Mouse (Mus musculus) hindbrain, postnatal 0 days (tissue): ENCODE data around the gene Tufm. TPM values are rescaled to one million over a fixed set of nuclear protein-coding genes. Genes with fewer than 3 reads are reported as not detected.

Experiments used
- ATAC-seq: fragments of 200-750 bp; cut with Nextera tagmentation; 2 replicates; pipeline ENCODE4 v1.8.0; 2017; ENCODE audit warnings: mild to moderate bottlenecking, moderate TSS enrichment, moderate library complexity
- DNase-seq: peaks from one replicate; pipeline ENCODE4 v3.0.0-alpha.2; 2015; ENCODE audit warnings: low spot score
- H3K27ac ChIP-seq: fragments of 300-500 bp; sonication (generic); 2 replicates; pipeline ENCODE4 v1.5.1; 2014; ENCODE audit warnings: mild to moderate bottlenecking
- H3K27me3 ChIP-seq: fragments of 300-500 bp; sonication (generic); 2 replicates; pipeline ENCODE4 v1.6.1; 2014; ENCODE audit warnings: low read length, mixed read lengths; ENCODE audit not compliant: insufficient read depth
- H3K36me3 ChIP-seq: fragments of 300-500 bp; sonication (generic); 2 replicates; pipeline ENCODE4 v1.6.1; 2014; ENCODE audit warnings: low read length, mixed read lengths; ENCODE audit not compliant: insufficient read depth
- H3K4me1 ChIP-seq: fragments of 300-500 bp; sonication (generic); 2 replicates; pipeline ENCODE4 v1.6.1; 2014; ENCODE audit warnings: antibody characterized with exemption, low read length, mixed read lengths; ENCODE audit not compliant: insufficient read depth
- H3K4me2 ChIP-seq: fragments of 300-500 bp; sonication (generic); 2 replicates; pipeline ENCODE4 v1.6.1; 2014; ENCODE audit warnings: low read depth, mild to moderate bottlenecking, low read length, moderate library complexity, mixed read lengths
- H3K4me3 ChIP-seq: fragments of 300-500 bp; sonication (generic); 2 replicates; pipeline ENCODE4 v1.5.1; 2014; ENCODE audit warnings: low read length
- H3K9ac ChIP-seq: fragments of 300-500 bp; sonication (generic); replicated peaks from 2 replicates; pipeline ENCODE4 v1.6.1; 2014; ENCODE audit warnings: mild to moderate bottlenecking, low read length, moderate library complexity, mixed read lengths
- H3K9me3 ChIP-seq: fragments of 300-500 bp; sonication (generic); 2 replicates; pipeline ENCODE4 v1.6.1; 2016; ENCODE audit warnings: low read length, mixed read lengths
- CTCF ChIP-seq: IDR thresholded peaks from 2 replicates; pipeline ENCODE4 v1.5.1; 2016; ENCODE audit warnings: antibody characterized with exemption, control low read depth, low read depth
- WGBS: fragments of 180-500 bp; shearing (Covaris S2); extraction: QIAGEN DNeasy Blood & Tissue Kit; methylation state at CpG from one replicate; pipeline ENCODE4 v1.1.7; 2014; 5-methylcytosine and 5-hydroxymethylcytosine counted together
- polyA plus RNA-seq: library from polyadenylated mRNA; unstranded; fragments of >200 nt; fragmentation: Nextera tagmentation; extraction: Ambion mirVana; gene quantifications from 2 replicates; pipeline ENCODE4 v1.2.1, GENCODE M21; 2015
- total RNA-seq: library from RNA; depleted of rRNA; stranded (reverse); fragments of >200 nt; gene quantifications from 2 replicates; pipeline ENCODE4 v1.2.3, GENCODE M21; 2014

Gene Tufm
- total and polyA plus RNA-seq, 2 experiments from 2014 or later: 66.1 to 106 TPM

- H3K27ac ChIP-seq: no peak overlapping the region
- no peak for DNase-seq
- peaks cover 31% of the 10 kb centered on the region for H3K36me3 ChIP-seq
- 93% methylated on average over 6 of the region's 6 CpGs for WGBS
- H3K9me3 ChIP-seq: no peaks in the 10 kb centered on the region
- no peak for TF ChIP-seq CTCF
- ATAC-seq: no peak
- H3K27me3 ChIP-seq: no peaks in the 10 kb centered on the region
- no peak overlapping the region for H3K4me2 ChIP-seq
- no peak overlapping the region for H3K4me3 ChIP-seq
- H3K9ac ChIP-seq: no peak overlapping the region
- peaks cover 8% of the 10 kb centered on the region for H3K4me1 ChIP-seq
Observed at GRCm38 (mm10) chr7:126470077-126470476, 17.1 kb upstream of the Tufm start.

GRCm38 (mm10) chr7:126471361-126471760 is 15.8 kb upstream of the Tufm start:
- H3K36me3 ChIP-seq: peaks cover 31% of the 10 kb centered on the region
- DNase-seq (no peak), ATAC-seq (no peak)
- no peak overlapping the region for H3K4me3 ChIP-seq
- peaks cover 8% of the 10 kb centered on the region for H3K4me1 ChIP-seq
- 89% methylated on average over 5 of the region's 5 CpGs for WGBS
- no peak overlapping the region for H3K4me2 ChIP-seq
- no peak overlapping the region for H3K9ac ChIP-seq
- no peaks in the 10 kb centered on the region for H3K9me3 ChIP-seq
- H3K27ac ChIP-seq: no peak overlapping the region
- no peaks in the 10 kb centered on the region for H3K27me3 ChIP-seq
- no peak for TF ChIP-seq CTCF

DNA sequence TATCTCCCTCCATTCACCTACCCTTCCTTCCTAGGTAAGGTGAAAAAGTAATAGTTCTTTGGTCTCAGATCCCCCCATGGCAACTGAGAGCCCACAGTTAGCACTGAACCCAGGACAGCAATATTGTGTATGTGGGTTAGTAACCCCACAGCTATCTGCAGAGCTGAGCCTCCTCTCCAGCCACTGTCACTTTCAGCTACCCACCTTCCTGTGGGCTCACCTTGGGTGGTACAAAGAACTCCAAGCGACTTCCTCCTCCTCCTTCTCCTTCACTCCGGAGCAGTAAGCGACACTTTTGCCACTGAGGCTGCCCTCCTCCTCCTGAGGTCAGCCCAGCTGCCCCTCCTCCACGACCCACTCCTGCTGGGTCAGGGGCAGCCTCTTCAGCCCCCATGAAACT is 15.3 kb upstream of the Tufm start:
- Histone ChIP-seq H3K4me3 (no peak overlapping the region), H3K36me3 (peaks cover 31% of the 10 kb centered on the region), H3K9ac (no peak overlapping the region), H3K4me2 (no peak overlapping the region), H3K9me3 (no peaks in the 10 kb centered on the region), H3K27me3 (no peaks in the 10 kb centered on the region), H3K27ac (no peak overlapping the region), H3K4me1 (peaks cover 8% of the 10 kb centered on the region)
- TF ChIP-seq CTCF: no peak
- 89% methylated on average over 4 of the region's 4 CpGs for WGBS
- DNase-seq (no peak), ATAC-seq (no peak)

DNA sequence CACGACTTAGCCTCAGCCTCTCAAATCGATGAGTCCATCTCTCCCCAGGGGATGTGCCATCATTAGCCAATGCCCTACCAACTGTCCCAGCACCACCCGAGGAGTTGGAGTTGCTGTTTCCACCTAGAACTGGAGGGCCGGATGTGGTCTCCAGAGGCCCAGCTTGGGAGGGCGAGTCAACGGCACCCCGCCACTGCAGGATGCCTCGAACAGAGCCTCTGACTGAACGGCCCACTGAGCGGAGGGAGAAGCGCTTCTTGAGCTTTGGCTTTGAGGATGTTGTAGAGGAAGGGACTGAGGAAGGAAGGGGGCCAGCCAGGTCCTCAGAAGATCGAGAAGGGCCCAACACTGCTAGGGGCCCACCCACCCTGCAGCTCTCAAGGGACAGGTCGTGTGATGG is 14.9 kb upstream of the Tufm start:
- Histone ChIP-seq H3K4me2 (no peak overlapping the region), H3K4me3 (no peak overlapping the region), H3K9me3 (no peaks in the 10 kb centered on the region), H3K9ac (no peak overlapping the region), H3K27ac (no peak overlapping the region), H3K36me3 (peaks cover 31% of the 10 kb centered on the region), H3K4me1 (peaks cover 8% of the 10 kb centered on the region), H3K27me3 (no peaks in the 10 kb centered on the region)
- DNase-seq: no peak
- 85% methylated on average over 13 of the region's 13 CpGs for WGBS
- TF ChIP-seq CTCF: no peak
- ATAC-seq: no peak

- no peak for TF ChIP-seq CTCF
- WGBS: 87% methylated on average over 16 of the region's 16 CpGs
- Histone ChIP-seq H3K9me3 (no peaks in the 10 kb centered on the region), H3K27me3 (no peaks in the 10 kb centered on the region), H3K9ac (no peak overlapping the region), H3K4me1 (peaks cover 8% of the 10 kb centered on the region), H3K4me3 (no peak overlapping the region), H3K4me2 (no peak overlapping the region), H3K36me3 (peaks cover 31% of the 10 kb centered on the region), H3K27ac (no peak overlapping the region)
- no peak for ATAC-seq
- DNase-seq: no peak
Observed at GRCm38 (mm10) chr7:126472713-126473112, 14.4 kb upstream of the Tufm start.

- Histone ChIP-seq H3K4me2 (peak overlapping the region; percentile 95), H3K4me3 (peak overlapping the region; percentile 89), H3K4me1 (peaks cover 8% of the 10 kb centered on the region), H3K9me3 (no peaks in the 10 kb centered on the region), H3K36me3 (peaks cover 23% of the 10 kb centered on the region), H3K9ac (peak overlapping the region; percentile 90), H3K27me3 (no peaks in the 10 kb centered on the region), H3K27ac (no peak overlapping the region)
- 76% methylated on average over 9 of the region's 9 CpGs for WGBS
- no peak for ATAC-seq
- DNase-seq: no peak
- no peak for TF ChIP-seq CTCF
Observed at GRCm38 (mm10) chr7:126473470-126474086, 13.6 kb upstream of the Tufm start.

DNA sequence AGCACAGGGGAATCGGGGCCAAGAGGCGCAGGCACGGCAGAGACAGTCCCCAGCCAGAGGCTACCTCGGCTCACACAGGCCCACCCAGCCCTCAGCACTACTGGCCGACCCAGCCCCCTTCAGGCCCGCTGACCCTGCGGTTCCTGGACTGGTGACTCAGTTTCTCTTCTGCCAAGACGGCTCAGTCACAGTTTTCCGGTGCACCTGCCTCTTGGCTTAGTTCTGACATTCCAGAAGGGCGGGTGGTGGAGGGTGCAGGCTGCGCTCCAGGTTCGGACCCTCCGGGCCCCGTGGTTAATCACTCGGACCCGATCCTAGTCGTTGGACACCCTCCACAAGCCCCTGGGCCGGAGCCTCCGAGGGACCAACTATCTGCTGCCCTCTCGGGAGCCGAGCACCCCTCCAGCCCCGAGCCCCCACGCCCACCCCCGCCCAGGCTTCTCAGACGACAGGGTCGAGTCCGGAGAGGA is 12.6 kb upstream of the Tufm start:
- Histone ChIP-seq H3K27me3 (no peaks in the 10 kb centered on the region), H3K36me3 (peaks cover 15% of the 10 kb centered on the region), H3K27ac (peak overlapping the region; percentile 97), H3K4me1 (peaks cover 8% of the 10 kb centered on the region), H3K4me2 (peak overlapping the region; percentile 95), H3K9ac (peak overlapping the region; percentile 90), H3K9me3 (no peaks in the 10 kb centered on the region), H3K4me3 (peak overlapping the region; percentile 89)
- no peak for TF ChIP-seq CTCF
- ATAC-seq (peak; percentile 18; the same call in 1 of the 2 replicates), DNase-seq (peak; percentile 12)
- WGBS: under 1% methylated on average over 25 of the region's 27 CpGs
